Mouse (Mus musculus) intestine, embryonic 16.5 days (tissue): Measurements from ENCODE around the gene Ints13. TPM values are rescaled to one million over a fixed set of nuclear protein-coding genes. Genes with fewer than 3 reads are reported as not detected.

Experiments used
- ATAC-seq: fragments of 200-750 bp; cut with Nextera tagmentation; 2 replicates; pipeline ENCODE4 v1.8.0; 2017; ENCODE audit warnings: moderate TSS enrichment, moderate library complexity
- H3K27ac ChIP-seq: fragments of 300-500 bp; sonication (generic); 2 replicates; pipeline ENCODE4 v1.5.1; 2014; ENCODE audit warnings: mild to moderate bottlenecking, low read length
- H3K27me3 ChIP-seq: fragments of 300-500 bp; sonication (generic); replicated peaks from 2 replicates; pipeline ENCODE4 v1.6.1; 2014; ENCODE audit warnings: low read length, control low read depth, mixed read lengths; ENCODE audit not compliant: control insufficient read depth, insufficient read depth
- H3K36me3 ChIP-seq: fragments of 300-500 bp; sonication (generic); 2 replicates; pipeline ENCODE4 v1.6.1; 2014; ENCODE audit warnings: low read length, control low read depth; ENCODE audit not compliant: control insufficient read depth, insufficient read depth
- H3K4me1 ChIP-seq: fragments of 300-500 bp; sonication (generic); 2 replicates; pipeline ENCODE4 v1.6.1; 2014; ENCODE audit warnings: low read length, control low read depth, mixed read lengths; ENCODE audit not compliant: control insufficient read depth, insufficient read depth
- H3K4me2 ChIP-seq: fragments of 300-500 bp; sonication (generic); 2 replicates; pipeline ENCODE4 v1.6.1; 2014; ENCODE audit warnings: low read depth, low read length, control low read depth
- H3K4me3 ChIP-seq: fragments of 300-500 bp; sonication (generic); 2 replicates; pipeline ENCODE4 v1.5.1; 2014; ENCODE audit warnings: mild to moderate bottlenecking, low read length
- H3K9ac ChIP-seq: fragments of 300-500 bp; sonication (generic); 2 replicates; pipeline ENCODE4 v1.6.1; 2014; ENCODE audit warnings: low read depth, low read length
- H3K9me3 ChIP-seq: fragments of 300-500 bp; sonication (generic); 2 replicates; pipeline ENCODE4 v1.6.1; 2016; ENCODE audit warnings: low read length, control low read depth; ENCODE audit not compliant: control insufficient read depth
- WGBS: fragments of 180-500 bp; shearing (Covaris S2); extraction: QIAGEN DNeasy Blood & Tissue Kit; methylation state at CpG from one replicate; pipeline ENCODE4 v1.1.7; 2014; 5-methylcytosine and 5-hydroxymethylcytosine counted together
- polyA plus RNA-seq: library from polyadenylated mRNA; unstranded; fragments of >200 nt; fragmentation: Nextera tagmentation; extraction: Ambion mirVana; gene quantifications from 2 replicates; pipeline ENCODE4 v1.2.1, GENCODE M21; 2015

The Ints13 gene
- polyA plus RNA-seq, 1 experiment from 2014 or later, result 47.4 TPM

DNA sequence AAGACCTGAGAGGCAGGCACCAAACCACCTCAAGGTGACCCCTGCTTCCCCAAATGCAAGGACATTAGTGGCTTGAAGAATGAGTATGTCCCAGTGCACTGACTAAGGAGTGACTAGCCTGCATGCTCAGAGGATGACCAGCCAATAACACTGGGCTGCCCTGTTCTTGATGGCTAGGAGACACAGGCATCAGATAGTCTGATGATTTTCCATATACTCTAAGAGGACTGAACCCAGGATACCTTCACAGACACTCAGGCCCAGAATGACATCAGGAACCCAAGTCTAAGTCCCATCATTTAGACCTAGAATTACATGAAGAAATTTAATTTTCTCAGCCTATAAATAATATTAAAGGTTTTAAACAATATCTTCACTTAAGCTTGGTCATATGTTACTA lies 26.3 kb downstream of the Ints13 start:
- H3K36me3 ChIP-seq, result peaks cover 15% of the 10 kb centered on the region
- no peak overlapping the region for H3K27ac ChIP-seq
- no peak overlapping the region for H3K9ac ChIP-seq
- H3K4me2 ChIP-seq, result no peak overlapping the region
- H3K4me1 ChIP-seq, result no peaks in the 10 kb centered on the region
- no peak overlapping the region for H3K4me3 ChIP-seq
- H3K9me3 ChIP-seq, result no peaks in the 10 kb centered on the region
- no peaks in the 10 kb centered on the region for H3K27me3 ChIP-seq
- ATAC-seq, result no peak

- Histone ChIP-seq H3K4me3 (no peak overlapping the region), H3K9me3 (no peaks in the 10 kb centered on the region), H3K27ac (no peak overlapping the region), H3K4me2 (no peak overlapping the region), H3K9ac (no peak overlapping the region), H3K36me3 (peaks cover 8% of the 10 kb centered on the region), H3K27me3 (no peaks in the 10 kb centered on the region), H3K4me1 (no peaks in the 10 kb centered on the region)
- ATAC-seq, result no peak
- 81% methylated on average over 2 of the region's 2 CpGs for WGBS
Observed at GRCm38 (mm10) chr6:146550421-146550820, 27.2 kb downstream of the Ints13 start.

DNA sequence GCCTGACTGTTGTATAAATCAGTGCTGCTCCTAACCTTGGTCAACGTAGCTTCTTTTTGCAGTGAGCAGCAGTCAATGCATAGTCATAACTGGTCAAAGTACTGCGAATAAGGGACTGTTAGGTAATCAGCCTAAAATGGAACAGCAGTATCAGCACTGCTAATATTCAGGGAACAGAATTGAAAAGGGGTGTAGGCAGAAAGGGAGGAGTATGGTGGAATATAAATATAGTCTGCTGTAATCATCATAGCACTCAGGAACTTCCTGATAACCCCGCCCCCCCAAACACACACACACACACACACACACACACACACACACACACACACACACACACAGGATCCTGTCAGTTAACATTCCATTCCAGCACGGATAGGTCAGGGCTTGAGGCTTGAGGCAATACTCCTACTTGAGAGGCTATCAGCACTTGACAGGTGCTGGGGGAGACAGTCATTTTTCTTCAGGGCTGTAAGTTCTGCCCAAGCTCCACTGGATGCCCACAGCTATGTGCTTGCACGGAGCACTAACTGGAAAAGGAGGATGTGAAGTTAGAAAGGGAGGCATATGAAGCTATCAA lies 32.3 kb downstream of the Ints13 start:
- WGBS, result 75% methylated on average over 5 of the region's 5 CpGs
- no peak overlapping the region for H3K4me3 ChIP-seq
- no peaks in the 10 kb centered on the region for H3K4me1 ChIP-seq
- no peak overlapping the region for H3K27ac ChIP-seq
- no peak overlapping the region for H3K4me2 ChIP-seq
- H3K9ac ChIP-seq, result no peak overlapping the region
- no peaks in the 10 kb centered on the region; the same call in 1 of the 2 replicates for H3K36me3 ChIP-seq
- no peak for ATAC-seq
- no peaks in the 10 kb centered on the region; the same call in 1 of the 2 replicates for H3K27me3 ChIP-seq
- H3K9me3 ChIP-seq, result no peaks in the 10 kb centered on the region

- H3K27me3 ChIP-seq, result no peaks in the 10 kb centered on the region; the same call in 1 of the 2 replicates
- H3K36me3 ChIP-seq, result no peaks in the 10 kb centered on the region; the same call in 1 of the 2 replicates
- WGBS, result 77% methylated on average over 1 of the region's 1 CpGs
- H3K4me3 ChIP-seq, result no peak overlapping the region
- ATAC-seq, result no peak
- no peak overlapping the region for H3K4me2 ChIP-seq
- no peak overlapping the region for H3K9ac ChIP-seq
- no peak overlapping the region for H3K27ac ChIP-seq
- no peaks in the 10 kb centered on the region for H3K4me1 ChIP-seq
- no peaks in the 10 kb centered on the region for H3K9me3 ChIP-seq
Observed at GRCm38 (mm10) chr6:146544622-146545021, 33.0 kb downstream of the Ints13 start.

DNA sequence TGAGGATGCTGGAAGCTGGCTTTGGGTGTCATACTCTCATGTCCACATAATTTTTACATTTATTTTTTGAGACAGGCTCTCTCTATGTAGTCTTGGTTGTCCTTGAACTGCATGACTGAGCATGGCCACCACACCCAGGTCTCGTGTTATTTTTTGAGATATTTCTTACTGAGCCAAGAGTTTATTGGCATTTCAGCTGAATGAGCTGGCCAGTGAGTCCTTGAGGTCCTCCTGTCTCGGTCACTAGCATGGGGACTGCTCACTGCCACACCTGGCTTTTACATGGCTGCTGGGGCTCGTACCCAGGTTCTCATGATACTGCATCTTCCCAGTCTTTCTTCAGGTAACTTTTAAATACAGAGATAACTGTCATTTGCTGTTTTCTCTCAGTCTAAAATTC lies 37.2 kb downstream of the Ints13 start:
- no peak overlapping the region for H3K4me2 ChIP-seq
- no peaks in the 10 kb centered on the region for H3K9me3 ChIP-seq
- no peaks in the 10 kb centered on the region for H3K36me3 ChIP-seq
- H3K4me3 ChIP-seq, result no peak overlapping the region
- peaks cover 2% of the 10 kb centered on the region; the same call in 1 of the 2 replicates for H3K27me3 ChIP-seq
- ATAC-seq, result no peak
- no peak overlapping the region for H3K9ac ChIP-seq
- 87% methylated on average over 3 of the region's 3 CpGs for WGBS
- no peak overlapping the region for H3K27ac ChIP-seq
- no peaks in the 10 kb centered on the region for H3K4me1 ChIP-seq

DNA sequence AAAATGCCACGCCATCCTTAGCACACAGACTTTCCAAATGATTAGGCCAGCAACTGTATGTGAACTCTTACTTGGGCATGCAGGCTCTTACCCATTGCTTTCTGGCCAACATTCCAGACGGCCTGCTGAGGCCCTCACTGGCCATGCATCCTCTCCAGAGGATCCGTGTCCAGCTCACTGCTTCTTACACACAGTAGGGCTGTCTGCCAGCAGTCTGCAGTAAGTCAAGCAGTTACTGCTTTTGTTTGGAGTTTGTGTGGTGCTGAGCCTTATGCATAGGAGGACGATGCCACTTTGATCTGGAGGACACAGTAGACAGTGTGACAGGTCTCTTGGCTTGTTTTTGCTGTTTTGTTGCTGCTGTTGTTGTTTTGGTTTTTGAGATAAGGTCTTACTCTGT lies 39.0 kb downstream of the Ints13 start:
- H3K4me2 ChIP-seq, result no peak overlapping the region
- 60% methylated on average over 4 of the region's 4 CpGs for WGBS
- no peak for ATAC-seq
- H3K9me3 ChIP-seq, result no peaks in the 10 kb centered on the region
- H3K4me3 ChIP-seq, result no peak overlapping the region
- no peak overlapping the region for H3K9ac ChIP-seq
- H3K4me1 ChIP-seq, result no peaks in the 10 kb centered on the region
- H3K36me3 ChIP-seq, result no peaks in the 10 kb centered on the region
- H3K27me3 ChIP-seq, result peaks cover 2% of the 10 kb centered on the region; the same call in 1 of the 2 replicates
- no peak overlapping the region for H3K27ac ChIP-seq

DNA sequence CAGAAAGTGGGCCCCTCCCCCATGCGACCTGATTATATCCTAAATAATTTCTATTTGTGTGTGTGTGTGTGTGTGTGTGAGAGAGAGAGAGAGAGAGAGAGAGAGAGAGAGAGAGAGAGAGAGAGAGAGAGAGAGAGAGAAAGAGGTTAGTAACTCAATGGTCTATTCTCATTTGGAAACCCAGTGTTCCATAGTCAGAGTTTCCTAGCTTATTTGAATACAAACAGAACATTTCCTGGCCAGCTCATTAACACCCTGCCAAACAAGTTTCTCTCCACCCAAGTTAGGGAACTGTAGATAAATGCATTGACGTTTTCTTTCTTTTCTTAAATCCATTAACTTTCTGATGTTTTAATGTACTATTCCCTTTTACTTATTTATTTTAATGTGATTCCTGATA lies 39.6 kb downstream of the Ints13 start:
- no peak overlapping the region for H3K27ac ChIP-seq
- H3K9me3 ChIP-seq, result no peaks in the 10 kb centered on the region
- no peak overlapping the region for H3K4me3 ChIP-seq
- no peak for ATAC-seq
- no peak overlapping the region for H3K9ac ChIP-seq
- no peaks in the 10 kb centered on the region for H3K4me1 ChIP-seq
- no peaks in the 10 kb centered on the region for H3K36me3 ChIP-seq
- H3K27me3 ChIP-seq, result peaks cover 2% of the 10 kb centered on the region; the same call in 1 of the 2 replicates
- no peak overlapping the region for H3K4me2 ChIP-seq
- WGBS, result 49% methylated on average over 2 of the region's 2 CpGs

DNA sequence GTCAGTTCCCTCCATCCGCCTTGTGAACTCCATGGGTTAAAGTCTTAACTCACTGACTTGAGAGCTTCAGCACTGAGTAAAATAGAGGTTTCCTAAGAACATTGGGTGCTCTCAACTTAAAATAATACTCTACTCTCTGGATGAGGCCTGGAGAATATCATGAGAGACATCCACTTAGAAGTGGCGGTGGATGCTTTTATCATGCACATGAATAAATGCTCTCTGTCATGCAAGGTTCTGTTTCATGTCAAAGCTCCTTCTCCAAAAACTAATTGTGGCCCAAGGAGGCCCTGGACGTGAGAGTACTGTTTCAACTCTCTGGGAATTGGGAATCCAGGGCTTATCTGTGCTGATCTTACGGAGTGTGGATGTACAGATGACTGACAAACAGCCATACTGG lies 40.5 kb downstream of the Ints13 start:
- H3K36me3 ChIP-seq, result no peaks in the 10 kb centered on the region
- H3K4me2 ChIP-seq, result no peak overlapping the region
- WGBS, result 59% methylated on average over 4 of the region's 4 CpGs
- H3K9me3 ChIP-seq, result no peaks in the 10 kb centered on the region
- ATAC-seq, result peak; percentile 62
- peaks cover 2% of the 10 kb centered on the region; the same call in 1 of the 2 replicates for H3K27me3 ChIP-seq
- no peak overlapping the region for H3K27ac ChIP-seq
- no peak overlapping the region for H3K9ac ChIP-seq
- no peak overlapping the region for H3K4me3 ChIP-seq
- no peaks in the 10 kb centered on the region for H3K4me1 ChIP-seq

DNA sequence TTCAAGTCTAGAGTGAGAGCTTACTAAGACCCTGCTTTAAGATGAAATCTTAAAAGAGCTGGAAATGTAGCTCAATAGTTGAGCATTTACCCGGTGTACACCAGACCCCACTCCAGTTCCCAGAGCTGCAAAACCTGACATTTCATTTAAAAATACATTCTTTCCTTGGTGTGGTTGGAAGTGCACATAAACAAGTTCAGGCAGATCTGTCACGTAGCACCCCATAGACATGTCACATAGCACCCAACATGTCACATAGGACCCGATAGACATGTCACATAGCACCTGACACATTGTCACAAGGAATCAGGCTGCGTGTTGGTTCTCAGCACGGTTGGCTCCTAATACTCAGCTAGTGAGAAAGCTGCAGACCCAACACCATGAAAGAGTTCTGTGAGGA lies 42.1 kb downstream of the Ints13 start:
- Histone ChIP-seq H3K36me3 (no peaks in the 10 kb centered on the region), H3K4me3 (no peak overlapping the region), H3K9me3 (no peaks in the 10 kb centered on the region), H3K27me3 (0 out of 2 replicates have a peak, but pooled peaks cover 2% of the 10 kb centered on the region), H3K9ac (no peak overlapping the region), H3K27ac (no peak overlapping the region), H3K4me1 (peaks cover 5% of the 10 kb centered on the region; the same call in 1 of the 2 replicates), H3K4me2 (no peak overlapping the region)
- ATAC-seq, result no peak
- 94% methylated on average over 5 of the region's 5 CpGs for WGBS

DNA sequence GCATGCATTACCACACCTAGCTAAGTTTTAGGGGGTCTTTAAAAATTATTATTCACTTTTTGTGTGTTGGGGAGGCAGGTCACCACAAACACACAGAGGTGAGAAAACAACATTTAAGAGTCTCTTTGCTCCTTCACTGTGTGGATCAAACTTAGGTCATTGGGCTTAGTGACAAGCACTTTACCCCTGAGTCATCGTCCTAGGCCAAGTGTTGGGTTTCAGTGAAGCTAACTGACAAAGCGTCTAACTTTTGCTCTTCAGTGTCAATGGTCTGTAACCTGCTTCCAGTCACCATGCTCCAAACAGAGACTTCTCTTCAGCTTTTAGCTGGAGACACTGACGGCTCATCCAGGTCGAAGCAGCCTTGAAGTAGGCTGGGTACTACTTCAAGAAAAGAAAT lies 44.5 kb downstream of the Ints13 start:
- Histone ChIP-seq H3K4me3 (no peak overlapping the region), H3K9ac (no peak overlapping the region), H3K4me1 (peaks cover 9% of the 10 kb centered on the region; the same call in 1 of the 2 replicates), H3K4me2 (no peak overlapping the region), H3K27ac (no peak overlapping the region), H3K27me3 (0 out of 2 replicates have a peak, but pooled peaks cover 2% of the 10 kb centered on the region), H3K36me3 (no peaks in the 10 kb centered on the region), H3K9me3 (no peaks in the 10 kb centered on the region)
- no peak for ATAC-seq
- 94% methylated on average over 4 of the region's 4 CpGs for WGBS
